ENCODE assay signal across 8 mouse cellular contexts in genomic region chr11:97988530-97989096, GRCm38 (mm10). TPM values are rescaled to one million over a fixed set of nuclear protein-coding genes. Genes with fewer than 3 reads are reported as not detected.
A peak's percentile ranks its signal among the peaks of the same experiment; 100 is the strongest.
DNase-seq lines count a peak whose midpoint lies in the region; ATAC-seq lines count a peak whose summit lies in the region.

No protein-coding gene starts in this region.

- DNase-seq in 3T3-L1 (ENCODE audit: low read depth, low spot score) = peak; percentile 97
- DNase-seq in adrenal gland, postnatal 25 days = peak; percentile 89
- peak; percentile 92 for DNase-seq in embryonic facial prominence, embryonic 11.5 days (ENCODE audit: low spot score)
- peak; percentile 98 for DNase-seq in heart, adult 11 months
- DNase-seq in kidney, adult 11 months = peak; percentile 88
- DNase-seq in limb, embryonic 10.5 days (ENCODE audit: low spot score) = peak; percentile 89
- peak; percentile 94 for DNase-seq in skeletal muscle tissue, adult 2 months (ENCODE audit: low read depth, low spot score)

- no peaks in the 10 kb centered on the region for H3K36me3 ChIP-seq in embryonic facial prominence, embryonic 11.5 days (replicated peaks; ENCODE audit: control insufficient read depth, insufficient read depth, low read depth, low read length)
- no peaks in the 10 kb centered on the region for H3K36me3 ChIP-seq in limb, embryonic 10.5 days
- no peaks in the 10 kb centered on the region for H3K36me3 ChIP-seq in midbrain, embryonic 12.5 days

- peak overlapping the region; percentile 63 for H3K27ac ChIP-seq in embryonic facial prominence, embryonic 11.5 days (replicated peaks; ENCODE audit: low read depth, low read length)
- H3K27ac ChIP-seq in limb, embryonic 10.5 days = peak overlapping the region; percentile 85
- peak overlapping the region; percentile 85 for H3K27ac ChIP-seq in midbrain, embryonic 12.5 days (replicated peaks)

- peak overlapping the region; percentile 75 for H3K4me3 ChIP-seq in embryonic facial prominence, embryonic 11.5 days (ENCODE audit: low read depth, low read length)
- H3K4me3 ChIP-seq in limb, embryonic 10.5 days = peak overlapping the region; percentile 94
- peak overlapping the region; percentile 88 for H3K4me3 ChIP-seq in midbrain, embryonic 12.5 days

- no peaks in the 10 kb centered on the region for H3K4me1 ChIP-seq in embryonic facial prominence, embryonic 11.5 days (ENCODE audit: control insufficient read depth, insufficient read depth, low read length)
- H3K4me1 ChIP-seq in limb, embryonic 10.5 days = peaks cover 33% of the 10 kb centered on the region
- peaks cover 28% of the 10 kb centered on the region for H3K4me1 ChIP-seq in midbrain, embryonic 12.5 days

- peak overlapping the region; percentile 76 for H3K9ac ChIP-seq in embryonic facial prominence, embryonic 11.5 days (replicated peaks; ENCODE audit: low read length)
- peak overlapping the region; percentile 77 for H3K9ac ChIP-seq in midbrain, embryonic 12.5 days (replicated peaks)

- H3K9me3 ChIP-seq in embryonic facial prominence, embryonic 11.5 days (replicated peaks; ENCODE audit: control insufficient read depth, low read length) = no peaks in the 10 kb centered on the region
- H3K9me3 ChIP-seq in limb, embryonic 10.5 days (replicated peaks) = no peaks in the 10 kb centered on the region
- H3K9me3 ChIP-seq in midbrain, embryonic 12.5 days = no peaks in the 10 kb centered on the region

- H3K27me3 ChIP-seq in embryonic facial prominence, embryonic 11.5 days (ENCODE audit: control insufficient read depth, insufficient read depth, low read length) = peaks cover 25% of the 10 kb centered on the region
- H3K27me3 ChIP-seq in limb, embryonic 10.5 days (ENCODE audit: low read depth, poor library complexity, severe bottlenecking) = peaks cover 47% of the 10 kb centered on the region
- peaks cover 49% of the 10 kb centered on the region for H3K27me3 ChIP-seq in midbrain, embryonic 12.5 days

- peak; percentile 71 for ATAC-seq in embryonic facial prominence, embryonic 11.5 days (replicated peaks; ENCODE audit: insufficient number of reproducible peaks, low FRiP score, low TSS enrichment, low read depth)
- ATAC-seq in midbrain, embryonic 12.5 days (ENCODE audit: low FRiP score, low read depth) = peak; percentile 85

- peak overlapping the region; percentile 60 for H3K4me2 ChIP-seq in embryonic facial prominence, embryonic 11.5 days (ENCODE audit: low read depth, low read length)
- peak overlapping the region; percentile 62 for H3K4me2 ChIP-seq in midbrain, embryonic 12.5 days (replicated peaks)

- under 1% methylated on average over 26 of the region's 26 CpGs for WGBS in embryonic facial prominence, embryonic 11.5 days
- under 1% methylated on average over 26 of the region's 26 CpGs for WGBS in limb, embryonic 10.5 days
- under 1% methylated on average over 26 of the region's 26 CpGs for WGBS in midbrain, embryonic 12.5 days

RNA-seq across cellular contexts. Expression of gene Plxdc1, which starts 2.4 kb away (rescaled TPM):
- total RNA-seq in adrenal gland, postnatal 25 days (2021) = 13.4 and 20.9 TPM in 2 replicates
- 0.11 and 0.17 TPM in 2 replicates for polyA plus RNA-seq in embryonic facial prominence, embryonic 11.5 days (2014; fragmentation: Nextera tagmentation; extraction: Ambion mirVana)
- polyA plus RNA-seq in limb, embryonic 10.5 days (2016; fragmentation: Nextera tagmentation; extraction: Ambion mirVana) = not detected in 2 replicates
- 0.34 and 0.48 TPM in 2 replicates for polyA plus RNA-seq in midbrain, embryonic 12.5 days (2016; fragmentation: Nextera tagmentation; extraction: Ambion mirVana)

RNA-seq across cellular contexts. Expression of gene Arl5c, which starts 7.4 kb away (rescaled TPM):
- 0.79 TPM in 1 of 2 replicates, not detected in the other for total RNA-seq in adrenal gland, postnatal 25 days (2021)
- polyA plus RNA-seq in embryonic facial prominence, embryonic 11.5 days (2014; fragmentation: Nextera tagmentation; extraction: Ambion mirVana) = 4.6 and 5.7 TPM in 2 replicates
- polyA plus RNA-seq in limb, embryonic 10.5 days (2016; fragmentation: Nextera tagmentation; extraction: Ambion mirVana) = 12.4 and 17.8 TPM in 2 replicates
- 6.3 and 7.4 TPM in 2 replicates for polyA plus RNA-seq in midbrain, embryonic 12.5 days (2016; fragmentation: Nextera tagmentation; extraction: Ambion mirVana)

RNA-seq across cellular contexts. Expression of gene Cacnb1, which starts 34.2 kb away (rescaled TPM):
- 7.4 and 10.4 TPM in 2 replicates for total RNA-seq in adrenal gland, postnatal 25 days (2021)
- polyA plus RNA-seq in embryonic facial prominence, embryonic 11.5 days (2014; fragmentation: Nextera tagmentation; extraction: Ambion mirVana) = 6.5 and 6.6 TPM in 2 replicates
- polyA plus RNA-seq in limb, embryonic 10.5 days (2016; fragmentation: Nextera tagmentation; extraction: Ambion mirVana) = 3.4 and 6.5 TPM in 2 replicates
- polyA plus RNA-seq in midbrain, embryonic 12.5 days (2016; fragmentation: Nextera tagmentation; extraction: Ambion mirVana) = 34.3 and 35.2 TPM in 2 replicates

RNA-seq across cellular contexts. Expression of gene Rpl19, which starts 37.9 kb away (rescaled TPM):
- 1,136 and 1,344 TPM in 2 replicates for total RNA-seq in adrenal gland, postnatal 25 days (2021)
- 1,089 and 1,111 TPM in 2 replicates for polyA plus RNA-seq in embryonic facial prominence, embryonic 11.5 days (2014; fragmentation: Nextera tagmentation; extraction: Ambion mirVana)
- polyA plus RNA-seq in limb, embryonic 10.5 days (2016; fragmentation: Nextera tagmentation; extraction: Ambion mirVana) = 1,186 and 1,476 TPM in 2 replicates
- polyA plus RNA-seq in midbrain, embryonic 12.5 days (2016; fragmentation: Nextera tagmentation; extraction: Ambion mirVana) = 741 and 746 TPM in 2 replicates

Comparison
In these comparisons a context has a peak if more than half of its experiments do, and no peak if none do; other contexts are left out.
1. Peak in every context shown above with its lines: DNase-seq, ATAC-seq, H3K4me3 ChIP-seq and H3K27ac ChIP-seq.